Mouse (Mus musculus) liver, embryonic 14.5 days (tissue): ENCODE data around the gene Hist2h3c1. TPM values are rescaled to one million over a fixed set of nuclear protein-coding genes. Genes with fewer than 3 reads are reported as not detected.

Experiments used
- ATAC-seq: fragments of 200-750 bp; cut with Nextera tagmentation; 2 replicates; pipeline ENCODE4 v1.8.0; 2017; ENCODE audit warnings: moderate number of reproducible peaks, mild to moderate bottlenecking, moderate library complexity; ENCODE audit not compliant: insufficient read depth
- DNase-seq, 3 experiments: peaks; one replicate each; pipeline ENCODE4 v3.0.0-alpha.2; 2012 to 2013; ENCODE audit warnings: low read depth in 3 of 3, low spot score in 3 of 3
- H3K27ac ChIP-seq: fragments of 300-500 bp; sonication (generic); 2 replicates; pipeline ENCODE4 v1.5.1; 2014; ENCODE audit warnings: moderate library complexity, mild to moderate bottlenecking, control low read depth, inconsistent platforms
- H3K27me3 ChIP-seq: fragments of 300-500 bp; sonication (generic); 2 replicates; pipeline ENCODE4 v1.6.1; 2014; ENCODE audit warnings: mild to moderate bottlenecking, low read length, moderate library complexity; ENCODE audit not compliant: control insufficient read depth, insufficient read depth
- H3K36me3 ChIP-seq: fragments of 300-500 bp; sonication (generic); replicated peaks from 2 replicates; pipeline ENCODE4 v1.6.1; 2014; ENCODE audit warnings: low read depth; ENCODE audit not compliant: control insufficient read depth, insufficient read depth
- H3K4me1 ChIP-seq, 2 experiments: fragments of 200-500 bp in 1 of 2; fragments of 300-500 bp in 1 of 2; sonication (generic) in 1 of 2; replicated peaks; 2 replicates each; pipeline ENCODE4 v1.6.1; 2012 to 2014; ENCODE audit warnings: antibody characterized with exemption in 1 of 2, inconsistent platforms in 1 of 2, low read length in 1 of 2; ENCODE audit not compliant: control insufficient read depth in 2 of 2, insufficient read depth in 2 of 2
- H3K4me2 ChIP-seq: fragments of 300-500 bp; sonication (generic); 2 replicates; pipeline ENCODE4 v1.6.1; 2014; ENCODE audit warnings: low read depth, mild to moderate bottlenecking, control low read depth, moderate library complexity
- H3K4me3 ChIP-seq, 2 experiments: fragments of 200-500 bp in 1 of 2; fragments of 300-500 bp in 1 of 2; sonication (generic) in 1 of 2; 2 replicates each; pipeline ENCODE4 v1.5.1; 2012 to 2014; ENCODE audit warnings: low read depth in 2 of 2, low read length in 2 of 2, mild to moderate bottlenecking in 2 of 2, control low read depth in 1 of 2, inconsistent platforms in 1 of 2, moderate library complexity in 1 of 2; ENCODE audit not compliant: insufficient read depth in 1 of 2
- H3K9ac ChIP-seq: fragments of 300-500 bp; sonication (generic); replicated peaks from 2 replicates; pipeline ENCODE4 v1.6.1; 2014; ENCODE audit warnings: mild to moderate bottlenecking, control low read depth, moderate library complexity
- H3K9me3 ChIP-seq: fragments of 300-500 bp; sonication (generic); 2 replicates; pipeline ENCODE4 v1.6.1; 2016; ENCODE audit warnings: low read length, mixed read lengths; ENCODE audit not compliant: control insufficient read depth
- CTCF ChIP-seq: IDR thresholded peaks from 2 replicates; pipeline ENCODE4 v1.5.1; 2016; ENCODE audit warnings: antibody characterized with exemption, low read depth, control low read depth
- EP300 ChIP-seq: IDR thresholded peaks from 2 replicates; pipeline ENCODE4 v1.6.1; 2016; ENCODE audit warnings: antibody characterized with exemption, low read depth
- WGBS: fragments of 180-500 bp; shearing (Covaris S2); extraction: QIAGEN DNeasy Blood & Tissue Kit; methylation state at CpG from one replicate; pipeline ENCODE4 v1.1.7; 2014; ENCODE audit not compliant: insufficient replicate concordance; 5-methylcytosine and 5-hydroxymethylcytosine counted together
- polyA plus RNA-seq, 2 experiments: library from polyadenylated mRNA; depleted of rRNA in 1 of 2; stranded (reverse) in 1 of 2; unstranded in 1 of 2; fragments of >200 nt; fragmentation: Nextera tagmentation in 1 of 2; extraction: Ambion mirVana in 1 of 2; gene quantifications; 2 replicates each; pipeline versions ENCODE4 v1.2.1 to v1.2.3; 2012 to 2014

The Hist2h3c1 gene
- polyA plus RNA-seq, 2 experiments = 2.4 to 2.6 TPM

GRCm38 (mm10) chr3:96220765-96221639 lies 25.5 kb upstream of the Hist2h3c1 start, which contains the start of the genes Hist2h2ac and Hist2h2be:
Gene Hist2h2ac (minus strand): TSS chr3:96220880.
Gene Hist2h2be (plus strand): TSS chr3:96221119.
- peaks cover 37 to 48% of the 10 kb centered on the region in 2 experiments for H3K4me1 ChIP-seq

GRCm38 (mm10) chr3:96221640-96222038 lies 24.8 kb upstream of the Hist2h3c1 start:
- Histone ChIP-seq H3K4me1 (peaks cover 41 to 51% of the 10 kb centered on the region in 2 experiments), H3K9ac (peak overlapping the region; percentile 99), H3K27ac (peak overlapping the region; percentile 100), H3K9me3 (no peaks in the 10 kb centered on the region), H3K4me2 (peak overlapping the region; percentile 81), H3K4me3 (peak overlapping the region; percentile 73 to 79), H3K36me3 (no peaks in the 10 kb centered on the region), H3K27me3 (no peaks in the 10 kb centered on the region)
- DNase-seq (no peak), ATAC-seq (no peak)
- TF ChIP-seq CTCF (no peak), EP300 (0 out of 2 replicates have a peak, but pooled peaks have one; percentile 10)
- WGBS = 16% methylated on average over 9 of the region's 9 CpGs

More at GRCm38 (mm10) chr3:96220765-96221639, 25.5 kb upstream of the Hist2h3c1 start, which contains the start of the genes Hist2h2ac and Hist2h2be:
- DNase-seq (peak; percentile 94 to 98 (median 95)), ATAC-seq (peak; percentile 87)
- Histone ChIP-seq H3K9me3 (no peaks in the 10 kb centered on the region), H3K4me3 (peak within 1 kb of the TSS; percentile 73 to 79), H3K36me3 (no peaks in the 10 kb centered on the region), H3K27ac (peak within 1 kb of the TSS; percentile 100), H3K27me3 (no peaks in the 10 kb centered on the region), H3K4me2 (peak within 1 kb of the TSS; percentile 81), H3K9ac (peak within 1 kb of the TSS; percentile 99)
- TF ChIP-seq CTCF = no peak
- peak; percentile 57 for TF ChIP-seq EP300
- WGBS = under 1% methylated on average over 43 of the region's 43 CpGs

GRCm38 (mm10) chr3:96222774-96223173 lies 23.7 kb upstream of the Hist2h3c1 start:
- Histone ChIP-seq H3K27me3 (no peaks in the 10 kb centered on the region), H3K27ac (peak overlapping the region; percentile 100), H3K4me2 (peak overlapping the region; percentile 81), H3K4me3 (peak overlapping the region; percentile 54 to 73), H3K9ac (peak overlapping the region; percentile 99), H3K9me3 (no peaks in the 10 kb centered on the region), H3K36me3 (no peaks in the 10 kb centered on the region), H3K4me1 (peaks cover 41 to 54% of the 10 kb centered on the region in 2 experiments)
- DNase-seq (no peak), ATAC-seq (no peak)
- WGBS = 79% methylated on average over 4 of the region's 4 CpGs
- TF ChIP-seq EP300 (no peak), CTCF (no peak)

GRCm38 (mm10) chr3:96225421-96225820 lies 21.1 kb upstream of the Hist2h3c1 start:
- Histone ChIP-seq H3K36me3 (no peaks in the 10 kb centered on the region), H3K9me3 (no peaks in the 10 kb centered on the region), H3K4me3 (peak overlapping the region; percentile 15 to 31; a peak in 2 of 4 replicates), H3K4me2 (peak overlapping the region; percentile 81), H3K27ac (peak overlapping the region; percentile 48), H3K27me3 (no peaks in the 10 kb centered on the region), H3K4me1 (peaks cover 32 to 47% of the 10 kb centered on the region in 2 experiments), H3K9ac (peak overlapping the region; percentile 56)
- no peak for TF ChIP-seq CTCF
- no peak for TF ChIP-seq EP300
- DNase-seq (no peak), ATAC-seq (no peak)
- 51% methylated on average over 2 of the region's 2 CpGs for WGBS
